Mouse (Mus musculus): Measurements from ENCODE around the gene Ralgapb. TPM values are rescaled to one million over a fixed set of nuclear protein-coding genes. Genes with fewer than 3 reads are reported as not detected.

Ralgapb gene
- polyA plus RNA-seq, 1 experiment from 2014 or later, result 11.5 TPM

DNA sequence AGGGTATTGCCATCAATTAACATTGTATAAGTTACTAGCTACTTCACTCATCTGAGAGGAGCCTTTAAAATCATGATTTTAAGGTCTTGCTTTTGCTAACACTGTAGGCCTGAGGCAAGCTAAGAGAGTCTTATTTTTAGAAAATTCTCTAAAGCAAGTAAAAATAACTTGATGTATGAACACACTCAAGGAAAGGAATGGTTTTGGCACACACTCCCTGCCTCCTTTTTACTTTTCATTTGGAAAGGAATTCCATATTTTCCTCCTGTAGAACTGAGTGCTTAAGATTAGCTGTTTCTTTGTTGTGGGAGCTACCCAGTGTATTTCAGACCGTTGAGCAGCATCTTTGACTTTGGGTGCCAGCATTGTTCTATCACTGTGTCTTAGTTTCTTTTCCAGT lies 64.5 kb downstream of the Ralgapb start:
- no peak overlapping the region for H3K27ac ChIP-seq (ENCODE audit: low read depth, low read length)
- H3K4me2 ChIP-seq (replicated peaks; ENCODE audit: low read depth), result no peak overlapping the region
- no peaks in the 10 kb centered on the region for H3K4me1 ChIP-seq (replicated peaks; ENCODE audit: control insufficient read depth, insufficient read depth, low read length)
- H3K9ac ChIP-seq (ENCODE audit: low read depth, low read length), result no peak overlapping the region
- no peak for ATAC-seq
- no peak overlapping the region for H3K4me3 ChIP-seq (ENCODE audit: low read depth, low read length)
- WGBS, result 87% methylated on average over 1 of the region's 1 CpGs
- no peak for TF ChIP-seq CTCF (IDR thresholded peaks at IDR 0.05; ENCODE audit: low read depth)
- no peaks in the 10 kb centered on the region for H3K27me3 ChIP-seq (replicated peaks; ENCODE audit: control insufficient read depth, insufficient read depth, low read length)
- H3K36me3 ChIP-seq (ENCODE audit: control insufficient read depth, insufficient read depth), result peaks cover 54% of the 10 kb centered on the region
- H3K9me3 ChIP-seq (ENCODE audit: control insufficient read depth), result no peaks in the 10 kb centered on the region

DNA sequence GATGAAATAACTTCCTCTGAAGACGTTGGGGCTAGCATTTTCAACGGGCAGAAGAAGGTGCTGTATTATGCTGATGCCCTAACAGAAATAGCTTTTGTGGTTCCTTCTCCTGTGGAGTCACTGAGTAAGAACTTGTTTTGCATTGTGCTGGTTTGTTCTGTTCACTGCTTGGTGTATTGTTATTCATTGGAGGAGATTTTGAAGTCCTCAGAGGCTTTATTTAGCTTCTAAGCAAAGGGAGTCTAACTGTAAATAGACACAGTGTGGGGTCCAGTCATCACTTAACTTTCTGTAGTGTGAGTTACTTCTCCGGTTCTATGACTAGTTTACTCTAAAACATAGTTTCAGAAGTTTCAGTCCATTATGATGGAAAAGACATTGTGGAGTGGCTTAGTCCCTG lies 68.0 kb downstream of the Ralgapb start:
- no peak overlapping the region for H3K4me2 ChIP-seq (replicated peaks; ENCODE audit: low read depth)
- WGBS, result 86% methylated on average over 3 of the region's 3 CpGs
- ATAC-seq, result no peak

DNA sequence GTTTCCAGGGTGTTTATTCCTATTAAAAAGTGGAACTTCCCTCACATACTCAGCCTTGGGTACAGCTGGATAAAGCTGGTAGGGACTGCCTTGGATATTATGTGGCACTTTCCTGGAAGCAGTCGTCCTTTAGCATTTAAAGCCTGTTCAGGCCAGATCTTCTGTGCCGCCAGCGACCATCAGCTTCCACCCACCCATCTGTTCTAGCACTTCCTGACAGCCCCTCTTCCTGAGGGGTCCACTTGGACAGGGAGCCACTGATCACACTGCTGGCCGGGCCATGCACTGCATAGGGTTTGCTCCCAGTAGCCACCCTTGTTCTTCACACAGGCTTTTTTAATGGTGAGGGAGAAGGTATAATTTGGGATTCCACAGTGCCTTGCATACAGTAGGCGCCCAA lies 88.8 kb downstream of the Ralgapb start:
- no peak for ATAC-seq
- Histone ChIP-seq H3K9ac (ENCODE audit: low read depth, low read length) (no peak overlapping the region), H3K4me1 (replicated peaks; ENCODE audit: control insufficient read depth, insufficient read depth, low read length) (no peaks in the 10 kb centered on the region), H3K9me3 (ENCODE audit: control insufficient read depth) (no peaks in the 10 kb centered on the region), H3K4me3 (ENCODE audit: low read depth, low read length) (no peak overlapping the region), H3K36me3 (ENCODE audit: control insufficient read depth, insufficient read depth) (peaks cover 56% of the 10 kb centered on the region), H3K27ac (ENCODE audit: low read depth, low read length) (no peak overlapping the region), H3K27me3 (replicated peaks; ENCODE audit: control insufficient read depth, insufficient read depth, low read length) (no peaks in the 10 kb centered on the region), H3K4me2 (replicated peaks; ENCODE audit: low read depth) (no peak overlapping the region)
- no peak for TF ChIP-seq CTCF (IDR thresholded peaks at IDR 0.05; ENCODE audit: low read depth)
- 79% methylated on average over 5 of the region's 5 CpGs for WGBS

More for the DNA sequence above, 68.0 kb downstream of the Ralgapb start:
- Histone ChIP-seq H3K36me3 (ENCODE audit: control insufficient read depth, insufficient read depth) (peaks cover 68% of the 10 kb centered on the region), H3K27me3 (replicated peaks; ENCODE audit: control insufficient read depth, insufficient read depth, low read length) (no peaks in the 10 kb centered on the region), H3K9me3 (ENCODE audit: control insufficient read depth) (no peaks in the 10 kb centered on the region), H3K4me3 (ENCODE audit: low read depth, low read length) (no peak overlapping the region), H3K4me1 (replicated peaks; ENCODE audit: control insufficient read depth, insufficient read depth, low read length) (no peaks in the 10 kb centered on the region), H3K9ac (ENCODE audit: low read depth, low read length) (no peak overlapping the region), H3K27ac (ENCODE audit: low read depth, low read length) (no peak overlapping the region; the same call in 1 of the 2 replicates)
- TF ChIP-seq CTCF (IDR thresholded peaks at IDR 0.05; ENCODE audit: low read depth), result no peak

DNA sequence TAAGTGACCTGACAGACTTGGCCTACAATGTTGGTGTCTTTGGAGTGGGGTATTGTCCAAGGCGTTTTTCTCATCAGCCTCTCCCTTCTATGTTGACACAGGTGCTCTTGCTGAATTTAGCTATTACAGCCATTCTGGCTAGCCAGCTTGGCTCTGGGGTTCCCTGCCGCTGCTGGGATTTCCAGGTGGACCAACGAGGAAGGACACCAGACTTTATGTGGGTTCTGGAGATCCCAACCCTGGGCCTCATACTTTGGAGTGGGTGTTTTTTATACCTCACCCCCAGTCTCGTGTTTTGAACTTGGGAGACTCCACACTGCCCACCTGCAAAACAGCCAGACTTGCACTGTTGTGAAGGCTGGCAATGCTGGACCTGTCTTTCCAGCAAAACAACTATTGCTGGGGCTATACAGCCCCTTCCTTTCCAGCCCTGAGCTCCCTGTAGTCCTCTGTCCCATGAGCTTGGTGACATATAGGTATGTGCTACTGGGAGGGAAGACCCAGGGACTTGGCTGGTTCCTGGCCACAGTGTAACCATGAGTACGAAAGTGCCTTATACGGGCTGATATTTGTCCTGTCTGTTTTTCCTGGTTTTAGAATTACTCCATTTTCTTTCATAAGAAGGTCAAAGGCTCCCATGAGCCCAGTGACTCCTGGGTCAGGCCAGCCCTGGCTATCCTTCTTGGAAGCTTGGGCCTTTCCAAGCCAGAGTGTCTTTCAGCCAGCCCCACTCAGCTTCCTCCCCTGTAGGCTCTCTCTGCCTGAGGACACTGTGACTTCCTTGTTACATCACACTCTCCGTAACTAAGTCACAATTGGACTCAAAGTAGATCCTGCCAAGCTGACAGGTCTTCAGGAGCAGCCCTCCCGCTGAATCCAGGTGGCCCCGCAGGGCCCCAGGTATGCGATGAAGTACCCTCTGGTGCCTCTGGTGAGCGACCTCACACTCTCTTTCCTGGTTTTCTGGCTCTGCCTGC lies 92.5 kb downstream of the Ralgapb start, which contains the start of gene Adig:
Gene Adig, plus strand, starts transcription at position 777 of the 977 bp plus-strand sequence.
- ATAC-seq, result peak; percentile 28; the same call in 1 of the 2 replicates
- no peaks in the 10 kb centered on the region for H3K9me3 ChIP-seq (ENCODE audit: control insufficient read depth)
- TF ChIP-seq CTCF (IDR thresholded peaks at IDR 0.05; ENCODE audit: low read depth), result no peak
- no peak within 1 kb of the TSS for H3K27ac ChIP-seq (ENCODE audit: low read depth, low read length)
- no peaks in the 10 kb centered on the region for H3K4me1 ChIP-seq (replicated peaks; ENCODE audit: control insufficient read depth, insufficient read depth, low read length)
- H3K27me3 ChIP-seq (replicated peaks; ENCODE audit: control insufficient read depth, insufficient read depth, low read length), result no peaks in the 10 kb centered on the region
- WGBS, result 58% methylated on average over 11 of the region's 11 CpGs
- H3K9ac ChIP-seq (ENCODE audit: low read depth, low read length), result no peak within 1 kb of the TSS
- peaks cover 22% of the 10 kb centered on the region for H3K36me3 ChIP-seq (ENCODE audit: control insufficient read depth, insufficient read depth)
- H3K4me2 ChIP-seq (replicated peaks; ENCODE audit: low read depth), result no peak within 1 kb of the TSS
- no peak within 1 kb of the TSS for H3K4me3 ChIP-seq (ENCODE audit: low read depth, low read length)

DNA sequence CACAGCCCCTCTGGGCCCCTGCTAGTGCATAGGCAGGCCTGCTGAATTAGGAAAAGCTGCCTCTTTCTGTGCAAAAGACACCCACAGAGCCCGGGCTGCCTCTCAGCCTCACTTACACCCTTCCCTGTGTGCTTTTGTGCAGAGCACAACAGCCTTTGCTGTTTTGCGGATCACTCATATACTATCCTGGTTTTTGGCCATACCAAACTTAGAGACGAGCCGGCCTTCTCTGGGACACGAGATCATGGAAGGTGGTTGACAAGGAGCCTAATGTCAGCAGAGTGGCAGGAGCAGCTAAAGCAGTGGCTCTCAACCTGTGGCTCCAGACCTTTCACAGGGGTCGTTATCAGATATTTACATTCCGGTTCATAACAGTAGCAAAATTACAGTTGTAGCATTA lies 93.6 kb downstream of the Ralgapb start:
- Histone ChIP-seq H3K9me3 (ENCODE audit: control insufficient read depth) (no peaks in the 10 kb centered on the region), H3K9ac (ENCODE audit: low read depth, low read length) (no peak overlapping the region), H3K27ac (ENCODE audit: low read depth, low read length) (no peak overlapping the region), H3K4me2 (replicated peaks; ENCODE audit: low read depth) (no peak overlapping the region), H3K36me3 (ENCODE audit: control insufficient read depth, insufficient read depth) (peaks cover 11% of the 10 kb centered on the region; the same call in 1 of the 2 replicates), H3K4me3 (ENCODE audit: low read depth, low read length) (no peak overlapping the region), H3K27me3 (replicated peaks; ENCODE audit: control insufficient read depth, insufficient read depth, low read length) (no peaks in the 10 kb centered on the region), H3K4me1 (replicated peaks; ENCODE audit: control insufficient read depth, insufficient read depth, low read length) (no peaks in the 10 kb centered on the region)
- 82% methylated on average over 7 of the region's 7 CpGs for WGBS
- no peak for ATAC-seq
- TF ChIP-seq CTCF (IDR thresholded peaks at IDR 0.05; ENCODE audit: low read depth), result no peak

DNA sequence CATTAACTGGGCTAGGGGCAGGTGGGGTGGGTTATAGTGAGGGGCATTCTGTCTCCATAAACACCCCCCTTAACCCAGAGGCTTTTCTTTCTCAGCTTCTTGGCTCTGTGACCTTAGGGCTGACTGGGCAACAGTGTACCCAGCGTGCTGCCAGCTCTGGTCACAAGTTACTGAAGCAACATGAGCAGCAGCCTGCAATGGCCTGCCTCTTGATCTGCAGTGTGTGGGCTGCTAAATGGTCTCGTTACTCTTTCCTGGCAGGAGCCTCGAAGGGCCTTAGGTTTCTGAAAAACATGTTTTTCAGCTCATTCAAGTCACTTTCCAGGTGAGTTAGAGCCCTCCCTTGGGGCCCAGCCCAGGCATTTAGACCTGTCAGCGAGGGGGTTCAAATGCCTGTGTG lies 94.0 kb downstream of the Ralgapb start:
- ATAC-seq, result no peak
- WGBS, result 76% methylated on average over 4 of the region's 4 CpGs
- TF ChIP-seq CTCF (IDR thresholded peaks at IDR 0.05; ENCODE audit: low read depth), result no peak
- peaks cover 10% of the 10 kb centered on the region; the same call in 1 of the 2 replicates for H3K36me3 ChIP-seq (ENCODE audit: control insufficient read depth, insufficient read depth)
- H3K4me3 ChIP-seq (ENCODE audit: low read depth, low read length), result no peak overlapping the region
- no peak overlapping the region for H3K27ac ChIP-seq (ENCODE audit: low read depth, low read length)
- H3K4me1 ChIP-seq (replicated peaks; ENCODE audit: control insufficient read depth, insufficient read depth, low read length), result no peaks in the 10 kb centered on the region
- H3K9ac ChIP-seq (ENCODE audit: low read depth, low read length), result no peak overlapping the region
- H3K4me2 ChIP-seq (replicated peaks; ENCODE audit: low read depth), result no peak overlapping the region
- no peaks in the 10 kb centered on the region for H3K9me3 ChIP-seq (ENCODE audit: control insufficient read depth)
- no peaks in the 10 kb centered on the region for H3K27me3 ChIP-seq (replicated peaks; ENCODE audit: control insufficient read depth, insufficient read depth, low read length)
